Mouse (Mus musculus): ENCODE results near the gene Hmgb2. TPM values are rescaled to one million over a fixed set of nuclear protein-coding genes. Genes with fewer than 3 reads are reported as not detected.

Hmgb2 gene
- total and polyA plus RNA-seq, 3 experiments = 144 to 241 (median 165) TPM

DNA sequence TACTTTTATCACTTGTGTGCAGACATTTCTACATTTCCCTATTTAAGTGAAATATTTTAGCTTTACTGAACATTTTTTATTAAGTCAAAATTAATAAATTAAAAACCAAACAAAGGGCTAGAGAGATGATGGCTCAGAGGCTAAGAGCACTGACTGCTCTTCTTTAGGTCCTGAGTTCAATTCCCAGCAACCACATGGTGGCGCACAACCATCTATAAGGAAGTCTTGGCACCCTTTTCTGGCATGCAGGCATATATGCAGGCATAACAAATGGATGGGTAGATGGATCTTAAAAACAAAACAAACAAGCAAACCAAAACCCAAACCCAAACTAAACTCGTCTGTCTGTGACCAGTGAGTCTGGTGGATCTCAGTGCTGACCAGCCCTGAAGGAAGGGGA lies 20.5 kb downstream of the Hmgb2 start:
- peak; percentile 31 for TF ChIP-seq RAD21 (IDR thresholded peaks at IDR 0.05; ENCODE audit: low read depth, low read length)
- no peak for TF ChIP-seq RCOR1 (conservative IDR thresholded peaks at IDR 0.05; ENCODE audit: low read depth, low read length)
- peak in 1 of 2 experiments; percentile 62; a peak in 2 of 4 replicates for TF ChIP-seq CTCF (conservative IDR thresholded peaks at IDR 0.05 in 1 of 2, IDR thresholded peaks at IDR 0.05 in 1 of 2; ENCODE audit: low read depth in 2 of 2, low read length in 2 of 2)
- no peak for TF ChIP-seq EP300 (IDR thresholded peaks at IDR 0.05; ENCODE audit: low read length)
- no peak for TF ChIP-seq E2F4 (IDR thresholded peaks at IDR 0.05; ENCODE audit: insufficient replicate concordance, low read depth, low read length)
- TF ChIP-seq SMC3 (IDR thresholded peaks at IDR 0.05; ENCODE audit: low read depth, low read length) = peak; percentile 57
- no peak for TF ChIP-seq POLR2AphosphoS2 (IDR thresholded peaks at IDR 0.05; ENCODE audit: low read depth, low read length)
- H3K36me3 ChIP-seq (replicated peaks in 1 of 2; ENCODE audit: control insufficient read depth in 1 of 2, insufficient read depth in 1 of 2, low read length in 1 of 2) = peaks cover 40 to 78% of the 10 kb centered on the region in 2 experiments
- dilution Hi-C loops (cut with MboI; ENCODE audit: extremely low pct_ligation_motif_present, extremely low pct_unique_long_range_greater_than_20kb, low sequenced_read_pairs) = no loop called here

DNA sequence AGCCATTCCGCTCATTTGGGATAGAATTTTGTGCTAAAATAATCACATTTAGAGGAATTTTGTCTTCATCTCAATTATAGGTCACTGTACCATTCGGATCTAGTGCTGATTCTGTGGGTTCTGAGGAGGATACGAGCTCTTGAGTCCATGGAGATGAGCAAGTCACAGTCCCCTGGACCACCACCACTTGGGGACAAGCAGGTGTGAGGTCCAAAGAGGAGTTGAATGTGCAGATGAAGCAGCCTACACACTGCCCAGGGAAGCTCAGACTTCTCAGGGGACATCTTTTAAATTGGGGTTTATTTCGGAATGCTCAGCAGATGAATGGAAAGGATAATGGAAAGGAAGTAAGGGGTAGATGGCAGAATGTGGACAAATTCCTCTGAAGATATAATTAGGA lies 21.4 kb downstream of the Hmgb2 start:
- no peak for TF ChIP-seq EP300 (IDR thresholded peaks at IDR 0.05; ENCODE audit: low read length)
- TF ChIP-seq ELF1 (IDR thresholded peaks at IDR 0.05; ENCODE audit: low read depth, low read length) = no peak
- TF ChIP-seq USF1 (IDR thresholded peaks at IDR 0.05; ENCODE audit: low read depth, low read length) = no peak
- no peak for TF ChIP-seq ZKSCAN1 (IDR thresholded peaks at IDR 0.05; ENCODE audit: borderline replicate concordance, low read depth, low read length)
- TF ChIP-seq IRF4 (IDR thresholded peaks at IDR 0.05; ENCODE audit: low read depth, low read length) = no peak
- TF ChIP-seq JUND (conservative IDR thresholded peaks at IDR 0.05; ENCODE audit: low read depth, low read length) = no peak
- TF ChIP-seq POLR2A (IDR thresholded peaks at IDR 0.05; ENCODE audit: low read depth, low read length) = no peak
- TF ChIP-seq BHLHE40 (IDR thresholded peaks at IDR 0.05; ENCODE audit: low read depth, low read length) = no peak
- TF ChIP-seq SMC3 (IDR thresholded peaks at IDR 0.05; ENCODE audit: low read depth, low read length) = no peak
- no peak for TF ChIP-seq MAFK (IDR thresholded peaks at IDR 0.05; ENCODE audit: insufficient replicate concordance, low read length)
- TF ChIP-seq ZNF384 (IDR thresholded peaks at IDR 0.05; ENCODE audit: low read depth, low read length) = no peak
- TF ChIP-seq TBP (conservative IDR thresholded peaks at IDR 0.05; ENCODE audit: low read depth, low read length) = no peak
- no peak for TF ChIP-seq ZC3H11A (IDR thresholded peaks at IDR 0.05; ENCODE audit: low read depth, low read length)
- TF ChIP-seq MAZ (IDR thresholded peaks at IDR 0.05; ENCODE audit: low read depth, low read length) = no peak
- TF ChIP-seq MEF2A (IDR thresholded peaks at IDR 0.05; ENCODE audit: borderline replicate concordance, low read depth, low read length) = no peak
- TF ChIP-seq JUN (IDR thresholded peaks at IDR 0.05; ENCODE audit: insufficient read depth, low read depth, low read length) = no peak
- no peak for TF ChIP-seq USF2 (conservative IDR thresholded peaks at IDR 0.05; ENCODE audit: low read depth, low read length)
- TF ChIP-seq GABPA (IDR thresholded peaks at IDR 0.05; ENCODE audit: insufficient replicate concordance, low read depth, low read length) = no peak
- TF ChIP-seq RAD21 (IDR thresholded peaks at IDR 0.05; ENCODE audit: low read depth, low read length) = no peak
- TF ChIP-seq ETS1 (conservative IDR thresholded peaks at IDR 0.05; ENCODE audit: low read depth, low read length) = no peak
- DNase-seq (ENCODE audit: extremely low read depth) = no peak
- H3K27ac ChIP-seq (ENCODE audit: insufficient read depth, low read depth) = no peak overlapping the region
- no peaks in the 10 kb centered on the region for H3K79me2 ChIP-seq (replicated peaks; ENCODE audit: control insufficient read depth, extremely low read depth, insufficient read depth, poor library complexity, severe bottlenecking)
- peaks cover 0 to 2% of the 10 kb centered on the region in 2 experiments; a peak in 1 of 4 replicates for H3K4me1 ChIP-seq (ENCODE audit: control insufficient read depth in 1 of 2, insufficient read depth in 2 of 2)
- in situ Hi-C loops (cut with MboI; ENCODE audit: low pct_ligation_motif_present, low pct_unique_long_range_greater_than_20kb, low sequenced_read_pairs) = loop anchor here (5.0 kb wide), 1 partner anchor 106 kb away; no protein-coding TSS in a partner anchor
- no peak overlapping the region for H3K9ac ChIP-seq (ENCODE audit: insufficient read depth, low read depth)
- peaks cover 11% of the 10 kb centered on the region for H3K9me3 ChIP-seq (replicated peaks; ENCODE audit: low read length)
- no peak overlapping the region for H3K4me3 ChIP-seq (replicated peaks in 1 of 3; ENCODE audit: low read depth in 2 of 3, low read length in 2 of 3, poor library complexity in 1 of 3)
- H3K36me3 ChIP-seq (replicated peaks in 1 of 2; ENCODE audit: control insufficient read depth in 1 of 2, insufficient read depth in 1 of 2, low read length in 1 of 2) = peaks cover 43 to 79% of the 10 kb centered on the region in 2 experiments
- dilution Hi-C loops (cut with MboI; ENCODE audit: extremely low pct_ligation_motif_present, extremely low pct_unique_long_range_greater_than_20kb, low sequenced_read_pairs) = no loop called here
- no peak overlapping the region for H3K4me2 ChIP-seq (ENCODE audit: insufficient read depth, low read depth, poor library complexity, severe bottlenecking)
- H3K27me3 ChIP-seq (replicated peaks) = no peaks in the 10 kb centered on the region

More for the DNA sequence above, 20.5 kb downstream of the Hmgb2 start:
- H3K9ac ChIP-seq (ENCODE audit: insufficient read depth, low read depth) = no peak overlapping the region
- H3K27ac ChIP-seq (ENCODE audit: insufficient read depth, low read depth) = no peak overlapping the region
- peaks cover 11% of the 10 kb centered on the region for H3K9me3 ChIP-seq (replicated peaks; ENCODE audit: low read length)
- H3K27me3 ChIP-seq (replicated peaks) = no peaks in the 10 kb centered on the region
- no peak for DNase-seq (ENCODE audit: extremely low read depth)
- no peak overlapping the region for H3K4me2 ChIP-seq (ENCODE audit: insufficient read depth, low read depth, poor library complexity, severe bottlenecking)
- in situ Hi-C loops (cut with MboI; ENCODE audit: low pct_ligation_motif_present, low pct_unique_long_range_greater_than_20kb, low sequenced_read_pairs) = loop anchor here (5.0 kb wide), 1 partner anchor 105 kb away; no protein-coding TSS in a partner anchor
- H3K4me3 ChIP-seq (replicated peaks in 1 of 3; ENCODE audit: low read depth in 2 of 3, low read length in 2 of 3, poor library complexity in 1 of 3) = no peak overlapping the region
- peaks cover 0 to 11% of the 10 kb centered on the region in 2 experiments; a peak in 1 of 4 replicates for H3K4me1 ChIP-seq (ENCODE audit: control insufficient read depth in 1 of 2, insufficient read depth in 2 of 2)
- H3K79me2 ChIP-seq (replicated peaks; ENCODE audit: control insufficient read depth, extremely low read depth, insufficient read depth, poor library complexity, severe bottlenecking) = no peaks in the 10 kb centered on the region
